In genomic region chr13:114680379-114680733, GRCm38 (mm10) we compare ENCODE assay signal across 9 mouse cellular contexts.
DNase-seq lines count a peak whose midpoint lies in the region; ATAC-seq lines count a peak whose summit lies in the region.
"Had no signal": no experiment of that assay in that cellular context is flagged by ENCODE, and none has a peak within 500 bp of the region (broad histone marks: within the 10 kb centered on the region; RNA-seq: fewer than 3 reads in every experiment).

No protein-coding gene starts in this region.

- no peak overlapping the region for H3K4me2 ChIP-seq in forebrain, embryonic 16.5 days (ENCODE audit: low read length)

- no peaks in the 10 kb centered on the region for H3K36me3 ChIP-seq in forebrain, embryonic 16.5 days (ENCODE audit: control insufficient read depth, insufficient read depth)
- H3K36me3 ChIP-seq: limb, embryonic 10.5 days had no signal

- ATAC-seq in common myeloid progenitor, adult 5-6 weeks (replicated peaks; ENCODE audit: low read depth, poor library complexity, severe bottlenecking): peak; percentile 74
- no peak for ATAC-seq in forebrain, embryonic 16.5 days

- H3K9me3 ChIP-seq in forebrain, embryonic 16.5 days (ENCODE audit: control insufficient read depth, low read length): no peaks in the 10 kb centered on the region
- H3K9me3 ChIP-seq: limb, embryonic 10.5 days had no signal

- DNase-seq in MEL-GATA-1-ER (ENCODE audit: extremely low read depth, low read depth): peak; percentile 38
- peak; percentile 81 to 88 for DNase-seq in kidney, postnatal 25 days
- DNase-seq in lung, postnatal 10 days: peak; percentile 27
- DNase-seq in spleen, adult 18-20 months: no peak
- no peak for DNase-seq in layer of hippocampus, postnatal 14 days (ENCODE audit: low spot score in 2 of 2)
- DNase-seq: cerebellum, adult 18-20 months had no signal

- 76% methylated on average over 9 of the region's 9 CpGs for WGBS in forebrain, embryonic 16.5 days

- no peak overlapping the region for H3K4me3 ChIP-seq in forebrain, embryonic 16.5 days (replicated peaks; ENCODE audit: low read length)
- H3K4me3 ChIP-seq: limb, embryonic 10.5 days had no signal

- no peaks in the 10 kb centered on the region for H3K27me3 ChIP-seq in forebrain, embryonic 16.5 days (replicated peaks; ENCODE audit: control insufficient read depth, insufficient read depth, low read length)

- H3K9ac ChIP-seq in forebrain, embryonic 16.5 days (replicated peaks; ENCODE audit: low read depth, low read length): no peak overlapping the region

- H3K4me1 ChIP-seq in forebrain, embryonic 16.5 days (replicated peaks; ENCODE audit: control insufficient read depth, insufficient read depth, low read length): no peaks in the 10 kb centered on the region
- H3K4me1 ChIP-seq: limb, embryonic 10.5 days had no signal

- no peak overlapping the region for H3K27ac ChIP-seq in forebrain, embryonic 16.5 days (ENCODE audit: low read length)
- H3K27ac ChIP-seq: limb, embryonic 10.5 days had no signal

Comparison
In these comparisons a context has a peak if more than half of its experiments do, and no peak if none do; other contexts are left out.
1. DNase-seq: peak in MEL-GATA-1-ER (single experiment), kidney, postnatal 25 days (2 of 2) and lung, postnatal 10 days (single experiment); none in spleen, adult 18-20 months (0 of 2) and layer of hippocampus, postnatal 14 days (0 of 2).